9 mouse cellular contexts compared by ENCODE assay signal in the genomic region with DNA sequence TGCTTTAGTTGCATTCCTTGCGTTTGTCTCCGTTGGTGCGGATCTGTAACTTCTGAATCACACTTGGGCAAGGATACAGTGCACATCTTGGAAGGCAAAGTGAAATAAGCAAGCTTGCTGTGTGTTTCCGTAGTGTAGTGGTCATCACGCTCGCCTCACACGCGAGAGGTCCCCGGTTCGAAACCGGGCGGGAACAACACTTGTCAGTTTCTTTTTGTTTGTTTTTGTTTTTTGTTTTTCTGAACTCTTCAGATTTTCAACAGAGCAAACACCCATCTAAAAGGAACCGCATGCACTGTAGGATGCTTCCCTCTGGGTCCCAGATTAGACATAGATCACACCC. TPM values are rescaled to one million over a fixed set of nuclear protein-coding genes. Genes with fewer than 3 reads are reported as not detected.
A peak's percentile ranks its signal among the peaks of the same experiment; 100 is the strongest.
DNase-seq lines count a peak whose midpoint lies in the region; ATAC-seq and TF ChIP-seq lines count a peak whose summit lies in the region.
"Had no signal": no experiment of that assay in that cellular context is flagged by ENCODE, and none has a peak within 500 bp of the region (broad histone marks: within the 10 kb centered on the region; RNA-seq: fewer than 3 reads in every experiment).

No protein-coding gene starts in this region.

- no peak for TF ChIP-seq CTCF in thymus, adult 2 months (IDR thresholded peaks at IDR 0.05; ENCODE audit: borderline replicate concordance, control insufficient read depth, extremely low read depth, insufficient read depth, low read length, poor library complexity)
- TF ChIP-seq CTCF in forebrain, postnatal 0 days (IDR thresholded peaks at IDR 0.05; ENCODE audit: low read depth): no peak

- no peaks in the 10 kb centered on the region for H3K36me3 ChIP-seq in thymus, adult 2 months (ENCODE audit: control insufficient read depth, insufficient read depth, low read length)
- no peaks in the 10 kb centered on the region for H3K36me3 ChIP-seq in forebrain, postnatal 0 days (ENCODE audit: insufficient read depth)

- no peaks in the 10 kb centered on the region for H3K9me3 ChIP-seq in forebrain, postnatal 0 days (ENCODE audit: low read length)

- 14% methylated on average over 13 of the region's 13 CpGs for WGBS in thymus, adult 2 months
- WGBS in forebrain, postnatal 0 days: under 1% methylated on average over 13 of the region's 13 CpGs

- DNase-seq in thymus, postnatal 4 days: peak; percentile 35
- no peak for DNase-seq in thymus, adult 2 months
- peak; percentile 25 for DNase-seq in adrenal gland, postnatal 25 days
- peak; percentile 84 for DNase-seq in forebrain, postnatal 0 days
- peak; percentile 73 to 82 for DNase-seq in layer of hippocampus, postnatal 14 days (ENCODE audit: low spot score in 2 of 2)
- peak; percentile 14 for DNase-seq in lung, postnatal 25 days (ENCODE audit: low spot score)
- peak; percentile 3 for DNase-seq in skeletal muscle tissue, adult 2 months (ENCODE audit: low read depth, low spot score)

- H3K4me2 ChIP-seq in forebrain, postnatal 0 days (ENCODE audit: low read depth): peak overlapping the region; percentile 58

- H3K4me1 ChIP-seq in thymus, adult 2 months (replicated peaks; ENCODE audit: control insufficient read depth, insufficient read depth, low read length): no peaks in the 10 kb centered on the region
- H3K4me1 ChIP-seq in forebrain, postnatal 0 days (ENCODE audit: insufficient read depth): no peaks in the 10 kb centered on the region

- H3K4me3 ChIP-seq in thymus, adult 2 months (ENCODE audit: control insufficient read depth, insufficient read depth, low read length): no peak overlapping the region
- peak overlapping the region; percentile 33 for H3K4me3 ChIP-seq in forebrain, postnatal 0 days (ENCODE audit: low read depth, low read length)

- no peak for TF ChIP-seq POLR2A in thymus, adult 2 months (IDR thresholded peaks at IDR 0.05; ENCODE audit: control insufficient read depth, extremely low read depth, insufficient read depth, low read length, poor library complexity)

- peaks cover 4% of the 10 kb centered on the region for H3K27me3 ChIP-seq in thymus, adult 2 months (ENCODE audit: control insufficient read depth, insufficient read depth, low read length)
- H3K27me3 ChIP-seq in forebrain, postnatal 0 days (ENCODE audit: insufficient read depth, low read length): peaks cover 8% of the 10 kb centered on the region; the same call in 1 of the 2 replicates

- peak; percentile 70 for ATAC-seq in forebrain, postnatal 0 days
- ATAC-seq in megakaryocyte-erythroid progenitor cell, adult 5-6 weeks (replicated peaks; ENCODE audit: low FRiP score, low TSS enrichment, poor library complexity, severe bottlenecking): no peak

- H3K27ac ChIP-seq in thymus, adult 2 months (ENCODE audit: control insufficient read depth, insufficient read depth, low read length): no peak overlapping the region
- H3K27ac ChIP-seq in forebrain, postnatal 0 days (ENCODE audit: low read depth, low read length): no peak overlapping the region

- H3K9ac ChIP-seq in forebrain, postnatal 0 days: peak overlapping the region; percentile 37

RNA-seq across cellular contexts. Expression of a gene that starts 53.0 kb away (rescaled TPM):
- not detected in 2 replicates for polyA plus RNA-seq in thymus, adult 2 months (2012; rRNA removed)
- not detected in 2 replicates for total RNA-seq in adrenal gland, postnatal 25 days (2021)
- total RNA-seq in forebrain, postnatal 0 days (2014; rRNA removed): not detected in 2 replicates
- not detected in 2 replicates for polyA plus RNA-seq in forebrain, postnatal 0 days (2015; fragmentation: Nextera tagmentation; extraction: Ambion mirVana)
- total RNA-seq in layer of hippocampus, postnatal 14 days (2021): not detected
- total RNA-seq in megakaryocyte-erythroid progenitor cell, adult 5-6 weeks (2014; fragmentation: Nextera tagmentation): not detected in 2 replicates
- not detected in 2 replicates for total RNA-seq in megakaryocyte-erythroid progenitor cell, adult 5-6 weeks (2017)
- total RNA-seq: layer of hippocampus, adult 18-20 months had no signal
